Mouse (Mus musculus) liver, postnatal 0 days (tissue): ENCODE data around the gene Mttp. TPM values are rescaled to one million over a fixed set of nuclear protein-coding genes. Genes with fewer than 3 reads are reported as not detected.

Source experiments
- ATAC-seq: fragments of 200-750 bp; cut with Nextera tagmentation; 2 replicates; pipeline ENCODE4 v1.8.0; 2017; ENCODE audit warnings: mild to moderate bottlenecking, moderate library complexity
- DNase-seq: peaks from one replicate; pipeline ENCODE4 v3.0.0-alpha.2; 2016
- H3K27ac ChIP-seq: fragments of 300-500 bp; sonication (generic); 2 replicates; pipeline ENCODE4 v1.5.1; 2014; ENCODE audit warnings: antibody characterized with exemption, moderate library complexity, mild to moderate bottlenecking, low read depth
- H3K27me3 ChIP-seq: fragments of 300-500 bp; sonication (generic); 2 replicates; pipeline ENCODE4 v1.6.1; 2014; ENCODE audit warnings: low read length, control low read depth, mixed read lengths; ENCODE audit not compliant: insufficient read depth
- H3K36me3 ChIP-seq: fragments of 300-500 bp; sonication (generic); replicated peaks from 2 replicates; pipeline ENCODE4 v1.6.1; 2014; ENCODE audit warnings: mild to moderate bottlenecking, control low read depth, low read length, moderate library complexity, mixed read lengths; ENCODE audit not compliant: insufficient read depth
- H3K4me1 ChIP-seq: fragments of 300-500 bp; sonication (generic); 2 replicates; pipeline ENCODE4 v1.6.1; 2014; ENCODE audit warnings: antibody characterized with exemption, mild to moderate bottlenecking, control low read depth; ENCODE audit not compliant: insufficient read depth
- H3K4me2 ChIP-seq: fragments of 300-500 bp; sonication (generic); 2 replicates; pipeline ENCODE4 v1.6.1; 2014; ENCODE audit warnings: low read depth, mild to moderate bottlenecking, low read length, moderate library complexity, mixed read lengths
- H3K4me3 ChIP-seq: fragments of 300-500 bp; sonication (generic); 2 replicates; pipeline ENCODE4 v1.5.1; 2014; ENCODE audit warnings: low read depth, low read length
- H3K9ac ChIP-seq: fragments of 300-500 bp; sonication (generic); replicated peaks from 2 replicates; pipeline ENCODE4 v1.6.1; 2014; ENCODE audit warnings: mild to moderate bottlenecking, moderate library complexity
- H3K9me3 ChIP-seq: fragments of 300-500 bp; sonication (generic); 2 replicates; pipeline ENCODE4 v1.6.1; 2016; ENCODE audit warnings: mild to moderate bottlenecking, control low read depth, low read length, mixed read lengths
- CTCF ChIP-seq: sonication (generic); IDR thresholded peaks from 2 replicates; pipeline ENCODE4 v1.5.1; 2016; ENCODE audit warnings: antibody characterized with exemption, low read depth
- EP300 ChIP-seq: IDR thresholded peaks from 2 replicates; pipeline ENCODE4 v1.6.1; 2016; ENCODE audit warnings: antibody characterized with exemption, low read depth, mild to moderate bottlenecking
- WGBS: fragments of 180-500 bp; shearing (Covaris S2); extraction: QIAGEN DNeasy Blood & Tissue Kit; methylation state at CpG from one replicate; pipeline ENCODE4 v1.1.7; 2014; ENCODE audit not compliant: insufficient replicate concordance; 5-methylcytosine and 5-hydroxymethylcytosine counted together
- polyA plus RNA-seq: library from polyadenylated mRNA; unstranded; fragments of >200 nt; fragmentation: Nextera tagmentation; extraction: Ambion mirVana; gene quantifications from 2 replicates; pipeline ENCODE4 v1.2.1, GENCODE M21; 2015

The Mttp gene
- polyA plus RNA-seq, 1 experiment from 2014 or later, result 86.4 TPM

DNA sequence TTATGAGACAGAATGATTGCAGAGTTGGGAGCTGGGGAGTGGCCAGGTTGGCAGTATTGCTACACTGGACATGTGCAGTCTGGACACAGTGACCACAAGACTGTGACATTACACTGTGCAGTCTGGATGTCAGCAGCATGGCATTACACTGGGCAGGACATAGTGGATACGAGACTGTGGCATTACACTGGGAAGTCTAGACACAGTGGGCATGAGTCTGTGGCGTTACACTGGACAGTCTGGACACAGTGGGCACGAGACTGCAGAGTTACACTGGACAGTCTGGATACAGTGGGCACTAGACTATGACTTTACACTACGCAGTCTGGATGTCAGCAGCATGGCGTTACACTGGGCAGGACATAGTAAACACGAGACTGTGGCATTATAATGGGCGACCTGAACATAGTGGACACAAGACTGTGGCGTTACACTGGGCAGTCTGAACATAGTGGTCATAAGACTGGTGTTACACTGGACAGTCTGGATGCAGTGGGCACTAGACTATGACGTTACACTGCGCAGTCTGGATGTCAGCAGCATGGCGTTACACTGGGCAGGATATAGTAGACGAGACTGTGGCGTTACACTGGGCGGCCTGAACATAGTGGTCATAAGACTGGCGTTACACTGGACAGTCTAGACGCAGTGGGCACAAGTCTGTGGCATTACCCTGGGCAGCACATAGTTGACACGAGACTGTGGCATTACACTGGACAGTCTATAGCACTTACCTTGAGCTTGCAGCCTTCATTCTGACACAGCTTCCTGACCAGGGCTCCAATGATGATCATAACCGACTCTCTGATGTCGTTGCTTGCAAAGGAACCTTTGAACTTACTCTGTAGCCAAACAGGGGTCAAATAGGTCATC is 33.6 kb downstream of the Mttp start:
- Histone ChIP-seq H3K27me3 (no peaks in the 10 kb centered on the region), H3K36me3 (peaks cover 10% of the 10 kb centered on the region), H3K27ac (no peak overlapping the region), H3K9me3 (no peaks in the 10 kb centered on the region), H3K4me3 (no peak overlapping the region), H3K4me1 (no peaks in the 10 kb centered on the region), H3K9ac (no peak overlapping the region), H3K4me2 (no peak overlapping the region)
- TF ChIP-seq EP300 (no peak), CTCF (no peak)
- WGBS, result 81% methylated on average over 19 of the region's 19 CpGs
- DNase-seq, result no peak
- no peak; the same call in 1 of the 2 replicates for ATAC-seq

DNA sequence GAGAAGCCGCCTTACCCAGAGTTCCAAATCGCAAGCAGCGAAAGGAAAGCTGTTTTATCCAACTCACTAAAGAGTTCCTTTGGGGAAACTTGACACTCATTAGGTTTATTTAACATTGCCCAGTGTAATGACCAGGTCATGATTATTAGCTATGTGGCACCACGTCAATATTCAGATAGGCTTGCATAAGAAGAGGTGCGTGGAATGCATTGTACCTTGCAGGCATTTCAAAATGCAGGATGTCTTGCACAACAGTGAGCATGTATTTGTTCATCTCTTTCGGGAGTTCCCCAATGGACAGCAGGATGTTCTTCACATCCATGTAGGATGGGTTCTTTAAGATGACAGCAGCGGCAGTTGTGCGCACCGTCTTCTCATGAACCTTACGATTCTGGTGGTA is 37.9 kb downstream of the Mttp start:
- H3K9me3 ChIP-seq, result no peaks in the 10 kb centered on the region
- no peaks in the 10 kb centered on the region for H3K4me1 ChIP-seq
- ATAC-seq (peak; percentile 84), DNase-seq (peak; percentile 32)
- peak; percentile 62 for TF ChIP-seq EP300
- no peak for TF ChIP-seq CTCF
- H3K36me3 ChIP-seq, result peaks cover 14% of the 10 kb centered on the region
- H3K27me3 ChIP-seq, result no peaks in the 10 kb centered on the region
- H3K4me2 ChIP-seq, result no peak overlapping the region
- WGBS, result 81% methylated on average over 10 of the region's 10 CpGs
- no peak overlapping the region for H3K27ac ChIP-seq
- H3K4me3 ChIP-seq, result no peak overlapping the region
- H3K9ac ChIP-seq, result no peak overlapping the region

DNA sequence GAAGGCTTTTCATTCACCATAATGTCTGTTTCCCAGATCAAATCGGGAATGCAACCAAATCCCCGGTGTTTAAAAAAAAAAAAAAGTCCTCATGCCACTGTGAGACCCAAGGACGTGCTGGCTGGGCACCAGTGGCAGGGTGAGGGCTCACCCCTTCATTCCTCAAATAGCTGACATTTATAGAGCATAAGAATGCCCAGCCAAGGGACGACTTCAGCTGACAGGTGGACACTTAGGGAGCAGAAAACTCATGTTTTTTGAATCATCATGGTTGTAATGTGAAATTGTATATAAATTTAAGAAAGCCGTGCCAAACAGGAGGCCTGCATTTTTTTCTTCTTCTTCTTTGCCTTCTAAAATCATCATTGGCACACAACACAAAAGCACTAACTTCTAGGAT is 39.7 kb downstream of the Mttp start:
- H3K9me3 ChIP-seq, result no peaks in the 10 kb centered on the region
- H3K27ac ChIP-seq, result no peak overlapping the region
- no peak overlapping the region for H3K9ac ChIP-seq
- ATAC-seq (no peak), DNase-seq (no peak)
- no peaks in the 10 kb centered on the region for H3K27me3 ChIP-seq
- H3K4me1 ChIP-seq, result no peaks in the 10 kb centered on the region
- no peak overlapping the region for H3K4me3 ChIP-seq
- H3K4me2 ChIP-seq, result no peak overlapping the region
- TF ChIP-seq CTCF (no peak), EP300 (no peak)
- 77% methylated on average over 5 of the region's 5 CpGs for WGBS
- peaks cover 14% of the 10 kb centered on the region for H3K36me3 ChIP-seq

- H3K9me3 ChIP-seq, result no peaks in the 10 kb centered on the region
- H3K4me2 ChIP-seq, result no peak overlapping the region
- no peaks in the 10 kb centered on the region for H3K27me3 ChIP-seq
- DNase-seq (no peak), ATAC-seq (no peak)
- H3K9ac ChIP-seq, result no peak overlapping the region
- H3K4me3 ChIP-seq, result no peak overlapping the region
- WGBS, result 76% methylated on average over 4 of the region's 4 CpGs
- TF ChIP-seq CTCF (no peak), EP300 (no peak)
- H3K27ac ChIP-seq, result no peak overlapping the region
- peaks cover 8% of the 10 kb centered on the region for H3K36me3 ChIP-seq
- no peaks in the 10 kb centered on the region for H3K4me1 ChIP-seq
These were observed 41.1 kb downstream of the Mttp start for GRCm38 (mm10) chr3:138103690-138104089.

DNA sequence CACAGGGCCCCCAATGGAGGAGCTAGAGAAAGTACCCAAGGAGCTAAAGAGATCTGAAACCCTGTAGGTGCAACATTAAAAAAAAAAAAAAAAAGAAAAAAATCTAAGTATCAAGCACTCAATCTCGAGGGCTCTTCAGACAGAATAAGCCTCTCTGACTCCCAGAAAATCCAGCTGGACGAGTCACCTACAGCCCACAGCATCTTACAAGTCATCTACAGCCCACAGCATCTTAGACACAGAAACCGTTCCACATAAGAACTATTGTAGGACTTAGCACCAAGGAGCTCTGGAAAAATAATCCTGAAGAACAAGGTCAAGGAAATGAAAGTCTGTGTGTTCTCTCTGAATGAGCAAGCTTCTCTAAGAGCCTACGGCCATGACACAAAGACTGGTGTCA is 42.8 kb downstream of the Mttp start:
- Histone ChIP-seq H3K9me3 (no peaks in the 10 kb centered on the region), H3K4me3 (no peak overlapping the region), H3K36me3 (peaks cover 8% of the 10 kb centered on the region), H3K27ac (no peak overlapping the region), H3K4me1 (no peaks in the 10 kb centered on the region), H3K27me3 (no peaks in the 10 kb centered on the region), H3K9ac (no peak overlapping the region), H3K4me2 (no peak overlapping the region)
- WGBS, result 78% methylated on average over 4 of the region's 4 CpGs
- no peak for ATAC-seq
- DNase-seq, result no peak
- TF ChIP-seq CTCF, result no peak

- Histone ChIP-seq H3K36me3 (peaks cover 7% of the 10 kb centered on the region; the same call in 1 of the 2 replicates), H3K4me1 (no peaks in the 10 kb centered on the region), H3K9ac (no peak overlapping the region), H3K4me3 (no peak overlapping the region), H3K27ac (no peak overlapping the region), H3K9me3 (no peaks in the 10 kb centered on the region), H3K27me3 (no peaks in the 10 kb centered on the region), H3K4me2 (no peak overlapping the region)
- 64% methylated on average over 1 of the region's 1 CpGs for WGBS
- no peak for TF ChIP-seq EP300
- no peak for TF ChIP-seq CTCF
- no peak for DNase-seq
- ATAC-seq, result no peak
These were observed 47.0 kb downstream of the Mttp start for GRCm38 (mm10) chr3:138097718-138098117.
